ENCODE assay signal across 7 mouse cellular contexts in genomic region chr10:75060843-75061235, GRCm38 (mm10). TPM values are rescaled to one million over a fixed set of nuclear protein-coding genes. Genes with fewer than 3 reads are reported as not detected.
DNase-seq lines count a peak whose midpoint lies in the region; ATAC-seq and TF ChIP-seq lines count a peak whose summit lies in the region.

No protein-coding gene starts in this region.

- H3K9me3 ChIP-seq in megakaryocyte, embryonic 14.5 days: no peaks in the 10 kb centered on the region
- no peaks in the 10 kb centered on the region for H3K9me3 ChIP-seq in kidney, embryonic 15.5 days (replicated peaks)

- peaks cover 35% of the 10 kb centered on the region for H3K36me3 ChIP-seq in megakaryocyte, embryonic 14.5 days (replicated peaks; ENCODE audit: low read length)
- no peaks in the 10 kb centered on the region for H3K36me3 ChIP-seq in kidney, embryonic 15.5 days
- H3K36me3 ChIP-seq in myocyte (ENCODE audit: control insufficient read depth, insufficient read depth): no peaks in the 10 kb centered on the region

- H3K4me2 ChIP-seq in kidney, embryonic 15.5 days: peak overlapping the region; percentile 86
- peak overlapping the region; percentile 64 for H3K4me2 ChIP-seq in myocyte (ENCODE audit: low read depth)

- H3K4me3 ChIP-seq in megakaryocyte, embryonic 14.5 days (replicated peaks): peak overlapping the region; percentile 92
- H3K4me3 ChIP-seq in embryonic fibroblast, embryonic 13.5 days (ENCODE audit: insufficient read depth, low read length): peak overlapping the region; percentile 82
- peak overlapping the region; percentile 77 for H3K4me3 ChIP-seq in kidney, embryonic 15.5 days (replicated peaks)
- peak overlapping the region; percentile 26 for H3K4me3 ChIP-seq in myocyte

- no peak for TF ChIP-seq POLR2A in embryonic fibroblast, embryonic 13.5 days (IDR thresholded peaks at IDR 0.05; ENCODE audit: low read depth, low read length)
- no peak for TF ChIP-seq POLR2A in myocyte (IDR thresholded peaks at IDR 0.05; ENCODE audit: insufficient read length, low read depth)

- no peak for ATAC-seq in megakaryocyte, adult 5-6 weeks (ENCODE audit: poor library complexity, severe bottlenecking)
- ATAC-seq in kidney, embryonic 15.5 days (replicated peaks; ENCODE audit: low FRiP score): peak; percentile 45

- TF ChIP-seq CTCF in embryonic fibroblast, embryonic 13.5 days (IDR thresholded peaks at IDR 0.05; ENCODE audit: borderline replicate concordance, insufficient read depth, low read length): no peak

- peak overlapping the region; percentile 76 for H3K9ac ChIP-seq in kidney, embryonic 15.5 days

- no peak overlapping the region for H3K27ac ChIP-seq in embryonic fibroblast, embryonic 13.5 days (ENCODE audit: insufficient read depth, low read length)
- H3K27ac ChIP-seq in kidney, embryonic 15.5 days: peak overlapping the region; percentile 34

- peak overlapping the region; percentile 53 for H3ac ChIP-seq in myocyte (ENCODE audit: control insufficient read depth, insufficient read length)

- WGBS in kidney, embryonic 15.5 days: under 1% methylated on average over 45 of the region's 48 CpGs

- peaks cover 42% of the 10 kb centered on the region for H3K79me2 ChIP-seq in myocyte (ENCODE audit: control insufficient read depth, insufficient read depth)

- H3K27me3 ChIP-seq in megakaryocyte, embryonic 14.5 days (replicated peaks): no peaks in the 10 kb centered on the region
- no peaks in the 10 kb centered on the region for H3K27me3 ChIP-seq in kidney, embryonic 15.5 days
- H3K27me3 ChIP-seq in myocyte (ENCODE audit: control insufficient read depth, insufficient read depth, insufficient read length): no peaks in the 10 kb centered on the region

- DNase-seq in adrenal gland, postnatal 36 days: peak; percentile 10 to 50
- DNase-seq in adipocyte (ENCODE audit: low spot score): no peak

- H3K4me1 ChIP-seq in megakaryocyte, embryonic 14.5 days: peaks cover 90% of the 10 kb centered on the region
- peaks cover 9% of the 10 kb centered on the region for H3K4me1 ChIP-seq in embryonic fibroblast, embryonic 13.5 days (ENCODE audit: control insufficient read depth, insufficient read depth, low read length)
- peaks cover 54% of the 10 kb centered on the region for H3K4me1 ChIP-seq in kidney, embryonic 15.5 days

TF ChIP-seq in myocyte, 11 proteins besides CTCF, POLR2A, EP300 and RAD21:
- no peak for TF ChIP-seq SRF (IDR thresholded peaks at IDR 0.05; ENCODE audit: control insufficient read depth, insufficient read length, low read depth)
- TF ChIP-seq TCF3 (IDR thresholded peaks at IDR 0.05; ENCODE audit: insufficient read length, low read depth): no peak
- peak in 1 of 3 experiments; percentile 13 for TF ChIP-seq MYOG (IDR thresholded peaks at IDR 0.05; ENCODE audit: control insufficient read depth in 1 of 3, insufficient read depth in 1 of 3, insufficient read length in 2 of 3, low read depth in 2 of 3)
- no peak for TF ChIP-seq E2F4 (IDR thresholded peaks at IDR 0.05; ENCODE audit: insufficient read depth)
- no peak for TF ChIP-seq MYOD1 (IDR thresholded peaks at IDR 0.05; ENCODE audit: control insufficient read depth in 1 of 3, insufficient read length in 2 of 3, low read depth in 2 of 3)

RNA-seq across cellular contexts. Expression of gene Bcr, which starts 0.4 kb away (rescaled TPM):
- polyA plus RNA-seq in megakaryocyte, embryonic 14.5 days (2012; ENCODE audit: insufficient read depth, low replicate concordance): 20.8 and 30.9 TPM in 2 replicates
- total RNA-seq in megakaryocyte, adult 5-6 weeks (2015): 14.1 and 14.5 TPM in 2 replicates
- total RNA-seq in megakaryocyte, adult 5-6 weeks (2017): 9.1 and 14.5 TPM in 2 replicates
- total RNA-seq in adrenal gland, postnatal 36 days (2021): 10 to 100 TPM; 33.8 to 47.7 TPM
- 15.1 and 21.0 TPM in 2 replicates for polyA plus RNA-seq in embryonic fibroblast, embryonic 13.5 days (2011; ENCODE audit: insufficient read length, low read depth, missing spikeins)
- 6.0 and 6.6 TPM in 2 replicates for polyA plus RNA-seq in kidney, embryonic 15.5 days (2015; fragmentation: Nextera tagmentation; extraction: Ambion mirVana)
- 16.8 TPM for polyA plus RNA-seq in myocyte (2012; fragmentation: generic; extraction: Trizol)

RNA-seq across cellular contexts. Expression of gene Rab36, which starts 24.0 kb away (rescaled TPM):
- 0.85 and 5.4 TPM in 2 replicates for polyA plus RNA-seq in megakaryocyte, embryonic 14.5 days (2012; ENCODE audit: insufficient read depth, low replicate concordance)
- total RNA-seq in megakaryocyte, adult 5-6 weeks (2015): 7.6 and 7.7 TPM in 2 replicates
- total RNA-seq in megakaryocyte, adult 5-6 weeks (2017): 2.0 and 2.9 TPM in 2 replicates
- 10 to 100 TPM; 11.9 to 14.9 TPM for total RNA-seq in adrenal gland, postnatal 36 days (2021)
- 3.9 and 5.8 TPM in 2 replicates for polyA plus RNA-seq in embryonic fibroblast, embryonic 13.5 days (2011; ENCODE audit: insufficient read length, low read depth, missing spikeins)
- polyA plus RNA-seq in kidney, embryonic 15.5 days (2015; fragmentation: Nextera tagmentation; extraction: Ambion mirVana): 9.3 and 12.8 TPM in 2 replicates
- polyA plus RNA-seq in myocyte (2012; fragmentation: generic; extraction: Trizol): 0.83 TPM

RNA-seq across cellular contexts. Expression of gene Rsph14, which starts 28.5 kb away (rescaled TPM):
- polyA plus RNA-seq in megakaryocyte, embryonic 14.5 days (2012; ENCODE audit: insufficient read depth, low replicate concordance): not detected in 2 replicates
- not detected in 2 replicates for total RNA-seq in megakaryocyte, adult 5-6 weeks (2015)
- total RNA-seq in megakaryocyte, adult 5-6 weeks (2017): not detected in 2 replicates
- total RNA-seq in adrenal gland, postnatal 36 days (2021): under 1 TPM; 0.56 TPM
- not detected in 2 replicates for polyA plus RNA-seq in embryonic fibroblast, embryonic 13.5 days (2011; ENCODE audit: insufficient read length, low read depth, missing spikeins)
- not detected in 2 replicates for polyA plus RNA-seq in kidney, embryonic 15.5 days (2015; fragmentation: Nextera tagmentation; extraction: Ambion mirVana)
- polyA plus RNA-seq in myocyte (2012; fragmentation: generic; extraction: Trizol): not detected

Comparison
In these comparisons a context has a peak if more than half of its experiments do, and no peak if none do; other contexts are left out.
1. H3K4me3 ChIP-seq: peak in every context shown above with its lines; median percentile 92 in megakaryocyte, embryonic 14.5 days; 82 in embryonic fibroblast, embryonic 13.5 days; 77 in kidney, embryonic 15.5 days; 26 in myocyte.